Mouse (Mus musculus) liver, embryonic 14.5 days (tissue): ENCODE measurements at regions not wholly inside any gene's neighbourhood (a gene's known extent, or its start where the extent isn't known, plus 50 kb on each side); places are given as distances from the start of the nearest gene placed in this dataset.

Source experiments
- CTCF ChIP-seq: IDR thresholded peaks from 2 replicates; pipeline ENCODE4 v1.5.1; 2016; ENCODE audit warnings: antibody characterized with exemption, low read depth, control low read depth
- EP300 ChIP-seq: IDR thresholded peaks from 2 replicates; pipeline ENCODE4 v1.6.1; 2016; ENCODE audit warnings: antibody characterized with exemption, low read depth

DNA sequence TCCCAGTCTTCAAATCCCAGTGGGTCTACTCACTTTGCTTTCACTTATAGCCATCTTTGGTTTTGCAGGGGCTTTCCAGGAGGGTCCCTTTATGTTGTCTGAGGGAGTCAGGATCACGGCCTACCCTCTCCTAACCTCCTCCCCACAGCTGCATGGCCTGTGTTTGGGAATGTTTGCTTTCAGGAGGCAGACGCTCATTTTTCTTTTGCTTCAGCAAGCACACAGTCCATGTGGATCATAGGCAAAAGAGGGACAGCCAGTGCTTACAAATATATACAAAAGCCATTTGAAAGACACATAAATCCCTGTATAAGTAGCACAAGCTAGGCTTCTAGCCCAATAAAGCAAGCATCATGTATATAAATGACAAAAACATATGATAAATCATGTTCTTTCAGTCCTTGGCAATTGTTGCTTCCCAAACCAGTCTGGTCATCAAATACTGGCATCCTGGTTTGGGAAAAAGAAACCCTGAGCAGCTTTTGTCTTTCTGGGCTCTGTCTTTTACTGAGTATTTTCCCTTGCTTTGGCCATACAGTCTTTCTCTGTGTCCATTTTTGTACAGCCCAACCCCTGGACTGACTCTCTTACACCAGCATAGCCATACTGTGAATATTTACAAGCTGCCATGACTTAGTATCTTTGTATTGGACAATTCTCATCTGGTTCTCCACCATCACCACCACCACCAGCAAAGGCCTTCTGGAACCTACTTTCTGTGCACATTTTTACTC, 101.0 kb upstream of the Stc2 start:
- TF ChIP-seq CTCF (no peak), EP300 (no peak)
